Mouse (Mus musculus) kidney, embryonic 15.5 days (tissue): Measurements from ENCODE around the gene Lrp5. TPM values are rescaled to one million over a fixed set of nuclear protein-coding genes. Genes with fewer than 3 reads are reported as not detected.
A peak's percentile ranks its signal among the peaks of the same experiment; 100 is the strongest.

Source experiments
- ATAC-seq: fragments of 200-750 bp; cut with Nextera tagmentation; replicated peaks from 2 replicates; pipeline ENCODE4 v1.8.0; 2017; ENCODE audit warnings: moderate TSS enrichment; ENCODE audit not compliant: low FRiP score
- H3K27ac ChIP-seq: fragments of 300-500 bp; sonication (generic); 2 replicates; pipeline ENCODE4 v1.5.1; 2015; ENCODE audit warnings: mild to moderate bottlenecking, inconsistent platforms
- H3K27me3 ChIP-seq: fragments of 300-500 bp; sonication (generic); 2 replicates; pipeline ENCODE4 v1.6.1; 2015; ENCODE audit warnings: inconsistent platforms
- H3K36me3 ChIP-seq: fragments of 300-500 bp; sonication (generic); 2 replicates; pipeline ENCODE4 v1.6.1; 2015; ENCODE audit warnings: inconsistent platforms
- H3K4me1 ChIP-seq: fragments of 300-500 bp; sonication (generic); 2 replicates; pipeline ENCODE4 v1.6.1; 2015; ENCODE audit warnings: inconsistent platforms
- H3K4me2 ChIP-seq: fragments of 300-500 bp; sonication (generic); 2 replicates; pipeline ENCODE4 v1.6.1; 2015; ENCODE audit warnings: moderate library complexity, mild to moderate bottlenecking, inconsistent platforms
- H3K4me3 ChIP-seq: fragments of 300-500 bp; sonication (generic); replicated peaks from 2 replicates; pipeline ENCODE4 v1.5.1; 2015; ENCODE audit warnings: mild to moderate bottlenecking, inconsistent platforms
- H3K9ac ChIP-seq: fragments of 300-500 bp; sonication (generic); 2 replicates; pipeline ENCODE4 v1.6.1; 2015; ENCODE audit warnings: mild to moderate bottlenecking, inconsistent platforms
- H3K9me3 ChIP-seq: fragments of 300-500 bp; sonication (generic); replicated peaks from 2 replicates; pipeline ENCODE4 v1.6.1; 2016; ENCODE audit warnings: inconsistent platforms
- WGBS: fragments of 180-500 bp; shearing (Covaris S2); methylation state at CpG from one replicate; pipeline ENCODE4 v1.1.7; 2015; ENCODE audit warnings: mixed read lengths; 5-methylcytosine and 5-hydroxymethylcytosine counted together
- polyA plus RNA-seq: library from polyadenylated mRNA; unstranded; fragments of >200 nt; fragmentation: Nextera tagmentation; extraction: Ambion mirVana; gene quantifications from 2 replicates; pipeline ENCODE4 v1.2.1, GENCODE M21; 2015

Gene Lrp5
- polyA plus RNA-seq, 1 experiment from 2014 or later: 6.9 TPM

GRCm38 (mm10) chr19:3628223-3628622 lies 58.1 kb downstream of the Lrp5 start:
- no peak overlapping the region for H3K4me3 ChIP-seq
- no peak overlapping the region for H3K27ac ChIP-seq
- no peak overlapping the region for H3K4me2 ChIP-seq
- H3K9ac ChIP-seq: no peak overlapping the region
- H3K9me3 ChIP-seq: no peaks in the 10 kb centered on the region
- no peak for ATAC-seq
- 0 out of 2 replicates have a peak, but pooled peaks cover 3% of the 10 kb centered on the region for H3K4me1 ChIP-seq
- WGBS: 87% methylated on average over 8 of the region's 8 CpGs
- H3K36me3 ChIP-seq: peaks cover 73% of the 10 kb centered on the region
- no peaks in the 10 kb centered on the region for H3K27me3 ChIP-seq

- no peak overlapping the region for H3K9ac ChIP-seq
- WGBS: 88% methylated on average over 7 of the region's 7 CpGs
- H3K27ac ChIP-seq: no peak overlapping the region
- H3K4me2 ChIP-seq: no peak overlapping the region
- no peaks in the 10 kb centered on the region for H3K27me3 ChIP-seq
- no peaks in the 10 kb centered on the region for H3K4me1 ChIP-seq
- no peak overlapping the region for H3K4me3 ChIP-seq
- no peak for ATAC-seq
- no peaks in the 10 kb centered on the region for H3K9me3 ChIP-seq
- H3K36me3 ChIP-seq: peaks cover 84% of the 10 kb centered on the region
Observed at GRCm38 (mm10) chr19:3625111-3625510, 61.3 kb downstream of the Lrp5 start.

DNA sequence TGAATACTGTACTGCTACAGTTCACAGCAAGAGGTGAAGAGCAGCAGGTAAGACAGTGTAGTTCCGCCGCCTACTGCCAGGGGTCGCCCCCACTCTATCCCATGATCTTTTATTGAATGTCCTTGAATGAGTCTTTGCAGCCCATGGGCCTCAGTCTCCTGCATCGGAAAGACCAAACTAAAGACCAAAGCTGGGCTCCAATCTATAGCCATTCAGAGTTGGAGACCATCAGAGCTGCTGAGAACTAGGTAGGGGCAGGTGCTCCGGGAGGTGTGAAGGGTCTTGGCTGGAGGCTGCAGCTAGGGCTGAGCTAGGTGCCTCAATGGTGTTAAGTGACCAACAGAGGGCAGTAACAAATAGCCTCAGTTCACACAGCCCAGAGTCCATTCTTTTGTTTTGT lies 62.5 kb downstream of the Lrp5 start:
- WGBS: 66% methylated on average over 5 of the region's 5 CpGs
- ATAC-seq: peak; percentile 60; the same call in 1 of the 2 replicates

DNA sequence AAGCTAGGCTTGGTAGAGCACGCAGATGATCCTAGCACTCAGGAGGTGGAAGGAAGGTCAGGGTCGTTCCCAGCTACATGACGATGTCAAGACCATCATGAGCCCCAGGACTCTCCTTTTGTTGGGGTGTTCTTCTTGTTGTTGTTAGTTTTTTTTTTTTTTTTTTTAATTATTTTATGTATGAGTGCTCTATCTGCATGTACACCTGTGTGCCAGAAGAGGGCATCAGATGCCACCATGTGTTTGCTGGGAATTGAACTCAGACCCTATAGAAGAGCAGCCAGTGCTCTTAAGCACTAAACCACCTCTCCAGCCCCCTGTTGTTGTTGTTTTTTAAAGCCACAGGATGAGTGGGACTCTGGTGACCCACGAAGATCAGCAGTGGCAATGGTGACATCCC lies 63.1 kb downstream of the Lrp5 start:
- no peak overlapping the region for H3K9ac ChIP-seq
- no peak for ATAC-seq
- 94% methylated on average over 4 of the region's 4 CpGs for WGBS

More for the DNA sequence above, 62.5 kb downstream of the Lrp5 start:
- no peak overlapping the region for H3K4me3 ChIP-seq
- no peak overlapping the region for H3K4me2 ChIP-seq
- no peak overlapping the region for H3K9ac ChIP-seq
- H3K36me3 ChIP-seq: peaks cover 85% of the 10 kb centered on the region
- peaks cover 7% of the 10 kb centered on the region; the same call in 1 of the 2 replicates for H3K9me3 ChIP-seq
- H3K27me3 ChIP-seq: no peaks in the 10 kb centered on the region
- H3K4me1 ChIP-seq: no peaks in the 10 kb centered on the region
- no peak overlapping the region for H3K27ac ChIP-seq

GRCm38 (mm10) chr19:3620871-3621270 lies 65.5 kb downstream of the Lrp5 start:
- H3K4me1 ChIP-seq: no peaks in the 10 kb centered on the region
- H3K9me3 ChIP-seq: peaks cover 7% of the 10 kb centered on the region; the same call in 1 of the 2 replicates
- peaks cover 82% of the 10 kb centered on the region for H3K36me3 ChIP-seq
- ATAC-seq: no peak
- H3K9ac ChIP-seq: no peak overlapping the region
- H3K27ac ChIP-seq: no peak overlapping the region
- no peak overlapping the region for H3K4me2 ChIP-seq
- 95% methylated on average over 10 of the region's 10 CpGs for WGBS
- no peaks in the 10 kb centered on the region for H3K27me3 ChIP-seq
- no peak overlapping the region for H3K4me3 ChIP-seq

More for the DNA sequence above, 63.1 kb downstream of the Lrp5 start:
- Histone ChIP-seq H3K27ac (no peak overlapping the region), H3K27me3 (no peaks in the 10 kb centered on the region), H3K9me3 (peaks cover 7% of the 10 kb centered on the region; the same call in 1 of the 2 replicates), H3K4me3 (no peak overlapping the region), H3K4me1 (no peaks in the 10 kb centered on the region), H3K4me2 (no peak overlapping the region), H3K36me3 (peaks cover 85% of the 10 kb centered on the region)

DNA sequence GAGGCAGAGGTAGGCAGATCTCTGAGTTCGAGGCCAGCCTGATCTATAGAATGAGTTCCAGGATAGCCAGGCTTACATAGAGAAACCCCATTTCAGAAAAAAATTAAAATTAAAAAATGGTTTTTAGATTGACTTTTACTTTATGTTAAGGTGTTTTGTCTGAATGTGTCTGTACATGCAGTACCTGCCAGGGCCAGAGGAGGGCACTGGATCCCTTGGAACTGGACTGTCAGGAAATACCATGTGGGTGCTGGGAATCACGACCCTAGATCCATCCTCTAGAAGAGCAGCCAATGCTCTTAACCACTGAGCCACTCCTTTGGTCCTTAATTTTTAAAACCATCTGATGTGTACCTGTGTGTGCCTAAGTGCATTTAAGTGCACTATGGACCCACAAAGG lies 67.0 kb downstream of the Lrp5 start:
- H3K27me3 ChIP-seq: no peaks in the 10 kb centered on the region
- peaks cover 89% of the 10 kb centered on the region for H3K36me3 ChIP-seq
- H3K4me3 ChIP-seq: no peak overlapping the region
- H3K9ac ChIP-seq: no peak overlapping the region
- no peaks in the 10 kb centered on the region for H3K4me1 ChIP-seq
- ATAC-seq: no peak
- peaks cover 7% of the 10 kb centered on the region; the same call in 1 of the 2 replicates for H3K9me3 ChIP-seq
- WGBS: 89% methylated on average over 2 of the region's 2 CpGs
- H3K4me2 ChIP-seq: no peak overlapping the region
- H3K27ac ChIP-seq: no peak overlapping the region

- no peak for ATAC-seq
- H3K4me3 ChIP-seq: no peak overlapping the region
- no peaks in the 10 kb centered on the region for H3K27me3 ChIP-seq
- H3K4me2 ChIP-seq: no peak overlapping the region
- H3K4me1 ChIP-seq: no peaks in the 10 kb centered on the region
- H3K9ac ChIP-seq: no peak overlapping the region
- peaks cover 94% of the 10 kb centered on the region for H3K36me3 ChIP-seq
- 94% methylated on average over 10 of the region's 10 CpGs for WGBS
- no peak overlapping the region for H3K27ac ChIP-seq
- H3K9me3 ChIP-seq: no peaks in the 10 kb centered on the region
Observed at GRCm38 (mm10) chr19:3613991-3614390, 72.4 kb downstream of the Lrp5 start.

DNA sequence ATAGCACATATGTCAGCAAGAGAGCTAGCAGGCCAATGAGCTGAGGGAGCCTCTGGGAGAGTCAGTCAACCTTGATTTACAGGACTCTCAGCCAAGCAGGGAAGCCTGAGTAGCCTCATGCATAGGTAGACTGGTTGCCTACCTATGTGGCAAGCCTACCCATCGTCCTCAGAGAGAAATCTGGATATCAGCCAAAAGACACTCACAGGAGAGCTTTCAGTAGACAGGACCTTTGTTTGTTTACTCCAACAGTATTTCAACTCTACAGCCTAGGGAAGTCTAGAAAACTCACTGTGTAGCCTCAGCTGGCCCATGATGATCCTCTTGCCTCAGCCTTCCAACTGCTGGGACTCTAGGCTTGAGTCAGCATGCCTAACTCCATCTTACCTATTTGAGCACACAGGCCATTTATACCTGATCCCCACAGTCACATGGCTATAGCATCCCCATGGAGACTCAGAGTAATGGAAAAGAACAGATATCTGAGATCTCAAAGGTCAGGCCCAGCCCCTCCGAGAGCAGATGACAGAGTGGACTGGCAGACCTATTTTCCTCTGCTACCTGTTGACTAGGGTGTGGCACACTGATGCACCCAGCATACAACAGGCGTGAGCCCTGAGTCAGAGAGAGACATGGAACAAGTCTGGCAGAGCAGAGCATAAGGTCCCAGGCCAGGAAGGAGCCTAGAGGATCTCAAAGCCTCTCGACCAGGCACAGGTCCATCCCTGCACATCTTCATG lies 73.7 kb downstream of the Lrp5 start:
- 85% methylated on average over 4 of the region's 4 CpGs for WGBS
- H3K4me1 ChIP-seq: no peaks in the 10 kb centered on the region

GRCm38 (mm10) chr19:3611730-3612129 lies 74.6 kb downstream of the Lrp5 start:
- ATAC-seq: no peak
- Histone ChIP-seq H3K4me2 (no peak overlapping the region), H3K9ac (no peak overlapping the region), H3K27ac (no peak overlapping the region), H3K4me1 (no peaks in the 10 kb centered on the region), H3K36me3 (peaks cover 84% of the 10 kb centered on the region), H3K9me3 (no peaks in the 10 kb centered on the region), H3K27me3 (no peaks in the 10 kb centered on the region), H3K4me3 (no peak overlapping the region)
- WGBS: 65% methylated on average over 8 of the region's 8 CpGs

More for the DNA sequence above, 73.7 kb downstream of the Lrp5 start:
- Histone ChIP-seq H3K4me3 (no peak overlapping the region), H3K36me3 (peaks cover 90% of the 10 kb centered on the region), H3K27ac (no peak overlapping the region), H3K27me3 (no peaks in the 10 kb centered on the region), H3K4me2 (no peak overlapping the region), H3K9ac (no peak overlapping the region), H3K9me3 (no peaks in the 10 kb centered on the region)
- ATAC-seq: no peak

DNA sequence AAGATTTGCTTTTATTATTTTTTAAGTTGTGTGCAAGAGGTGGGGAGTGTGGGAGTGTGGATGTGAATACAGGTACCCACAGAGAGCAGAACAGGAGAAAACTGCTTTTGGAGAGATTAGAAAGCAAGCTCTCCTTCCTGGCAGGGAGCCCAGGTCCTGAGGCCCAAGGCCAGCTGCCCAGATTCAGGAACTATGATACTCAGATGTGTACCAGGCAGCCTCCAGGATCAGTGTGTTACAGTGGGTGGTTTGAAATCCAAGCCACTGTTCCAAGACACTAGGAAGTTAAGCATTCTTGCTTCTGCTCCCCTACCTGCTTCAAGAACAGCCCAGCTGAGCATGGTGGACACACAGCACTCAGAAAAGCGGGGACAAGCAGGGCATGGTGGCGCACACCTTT lies 75.5 kb downstream of the Lrp5 start:
- no peak for ATAC-seq

DNA sequence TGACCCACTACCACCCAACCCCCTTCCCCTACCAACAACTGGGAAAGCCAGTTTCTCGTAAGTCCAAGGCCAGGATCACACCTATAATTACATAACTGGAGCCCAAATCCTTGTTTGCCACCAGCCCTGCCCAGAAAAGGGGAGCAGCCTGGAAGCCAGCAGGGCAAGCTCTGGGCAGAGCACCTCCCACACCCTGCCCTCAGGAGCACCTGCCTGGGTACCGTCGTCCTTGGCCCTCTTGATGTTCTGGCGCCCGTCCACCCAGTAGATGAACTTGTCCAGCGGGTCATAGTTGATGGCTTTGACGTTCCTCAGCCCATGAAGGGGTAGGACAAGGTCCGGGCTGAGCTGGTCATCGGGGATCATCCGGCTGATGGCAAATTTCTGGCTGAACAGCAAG lies 76.5 kb downstream of the Lrp5 start:
- ATAC-seq: no peak
- Histone ChIP-seq H3K4me2 (no peak overlapping the region), H3K9me3 (no peaks in the 10 kb centered on the region), H3K4me3 (no peak overlapping the region), H3K27me3 (no peaks in the 10 kb centered on the region), H3K4me1 (no peaks in the 10 kb centered on the region), H3K9ac (no peak overlapping the region), H3K36me3 (peaks cover 87% of the 10 kb centered on the region), H3K27ac (no peak overlapping the region)
- 74% methylated on average over 10 of the region's 10 CpGs for WGBS

More for the DNA sequence above, 75.5 kb downstream of the Lrp5 start:
- H3K27me3 ChIP-seq: no peaks in the 10 kb centered on the region
- no peak overlapping the region for H3K4me3 ChIP-seq
- no peaks in the 10 kb centered on the region for H3K4me1 ChIP-seq
- H3K27ac ChIP-seq: no peak overlapping the region
- no peak overlapping the region for H3K4me2 ChIP-seq
- no peak overlapping the region for H3K9ac ChIP-seq
- 100% methylated on average over 2 of the region's 2 CpGs for WGBS
- no peaks in the 10 kb centered on the region for H3K9me3 ChIP-seq
- peaks cover 87% of the 10 kb centered on the region for H3K36me3 ChIP-seq

GRCm38 (mm10) chr19:3594316-3594715 lies 92.0 kb downstream of the Lrp5 start:
- Histone ChIP-seq H3K36me3 (peaks cover 100% of the 10 kb centered on the region), H3K27me3 (no peaks in the 10 kb centered on the region), H3K4me3 (no peak overlapping the region), H3K4me1 (no peaks in the 10 kb centered on the region), H3K9ac (no peak overlapping the region), H3K4me2 (no peak overlapping the region), H3K9me3 (no peaks in the 10 kb centered on the region), H3K27ac (no peak overlapping the region)
- WGBS: 92% methylated on average over 5 of the region's 5 CpGs
- no peak for ATAC-seq
